Mouse (Mus musculus) neutrophil, adult 5-6 weeks (primary cell): ENCODE results near the gene Zfp609. TPM values are rescaled to one million over a fixed set of nuclear protein-coding genes. Genes with fewer than 3 reads are reported as not detected.
A peak's percentile ranks its signal among the peaks of the same experiment; 100 is the strongest.

Source experiments
- ATAC-seq: fragments of 151-379, 151-347 bp; 2 replicates; pipeline ENCODE4 v1.8.0; 2017; ENCODE audit warnings: mild to moderate bottlenecking, moderate TSS enrichment; ENCODE audit not compliant: insufficient number of reproducible peaks, poor library complexity, low FRiP score, severe bottlenecking; ENCODE audit errors: extremely low read depth
- total RNA-seq: library from RNA; stranded (forward); fragments of 200-1000 nt; gene quantifications from 2 replicates; pipeline ENCODE4 v1.2.3, GENCODE M21; 2017

The Zfp609 gene
- 5.6 and 5.7 TPM in 2 replicates for total RNA-seq

DNA sequence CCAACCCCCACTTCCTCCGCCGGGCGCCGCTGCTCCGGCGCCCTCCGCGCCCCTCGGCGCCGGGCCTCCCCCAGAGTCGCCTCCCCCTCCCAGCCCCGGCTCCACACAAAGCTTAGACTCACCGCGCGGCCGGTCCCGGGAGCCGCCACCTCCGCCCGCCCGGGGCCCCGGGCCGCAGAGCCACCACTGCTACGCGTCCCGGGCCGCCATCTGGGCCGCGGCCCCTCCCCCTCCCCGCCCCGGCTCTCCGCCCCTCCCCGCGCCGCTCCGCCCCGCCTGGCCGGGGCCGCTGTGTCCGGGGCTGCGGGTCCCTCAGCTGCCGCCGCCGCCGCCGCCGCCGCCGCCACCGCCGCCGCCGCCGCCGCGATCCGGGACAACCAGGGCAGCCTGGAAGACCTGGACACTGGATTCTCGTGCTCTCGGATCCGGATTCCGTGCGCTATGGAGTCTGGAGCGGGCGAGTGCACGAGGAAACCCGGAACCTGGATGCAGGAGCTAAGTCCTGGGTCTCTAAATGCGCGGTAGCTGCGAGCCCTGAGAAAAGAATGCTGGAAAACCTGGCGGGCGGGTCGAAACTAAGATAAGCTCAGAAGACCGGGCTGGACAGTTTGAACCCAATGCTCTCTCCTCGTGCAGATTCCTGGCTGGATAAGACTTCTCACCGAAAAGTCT is at the start of gene Zfp609:
TSS of gene Zfp609 (minus strand) at position 221 of the 672 bp plus-strand sequence.
- ATAC-seq, result peak; percentile 89

DNA sequence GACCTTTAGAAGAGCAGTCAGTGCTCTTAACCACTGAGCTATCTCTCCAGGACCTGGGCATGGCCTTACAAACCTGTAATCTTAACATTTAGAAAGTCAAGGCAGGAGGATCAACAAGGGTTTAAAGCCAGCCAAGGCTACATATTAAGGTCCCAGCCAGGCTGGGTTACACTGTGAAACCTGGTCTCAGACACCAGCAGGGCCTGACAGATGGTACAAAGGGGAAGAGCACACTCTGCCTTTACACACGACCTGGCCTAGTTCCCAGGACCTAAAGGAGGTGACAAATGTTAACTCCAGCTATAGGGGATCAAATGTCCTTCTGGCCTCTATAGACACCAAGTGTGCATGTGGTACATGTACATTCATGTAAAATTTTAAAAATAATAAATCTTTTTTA is 32.3 kb upstream of the Zfp609 start:
- no peak for ATAC-seq

DNA sequence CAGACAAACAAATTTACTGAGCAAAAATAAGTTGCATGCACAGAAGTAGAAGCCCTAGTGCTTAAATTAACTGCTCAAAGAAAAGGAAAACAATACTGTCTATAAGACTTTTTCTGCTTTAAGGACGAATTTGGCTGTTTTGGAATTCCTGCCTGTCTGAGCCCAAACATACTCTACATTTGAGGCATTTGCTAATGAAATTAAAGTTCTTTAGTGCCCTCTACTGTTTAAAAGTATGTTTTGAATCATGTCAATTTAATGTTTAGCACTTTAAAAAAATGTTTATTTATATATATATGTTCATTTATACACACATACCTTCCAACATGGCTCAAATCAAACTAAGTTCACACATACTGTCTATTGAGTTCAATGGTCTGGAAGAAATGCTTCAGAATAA is 22.8 kb upstream of the Zfp609 start:
- no peak for ATAC-seq

DNA sequence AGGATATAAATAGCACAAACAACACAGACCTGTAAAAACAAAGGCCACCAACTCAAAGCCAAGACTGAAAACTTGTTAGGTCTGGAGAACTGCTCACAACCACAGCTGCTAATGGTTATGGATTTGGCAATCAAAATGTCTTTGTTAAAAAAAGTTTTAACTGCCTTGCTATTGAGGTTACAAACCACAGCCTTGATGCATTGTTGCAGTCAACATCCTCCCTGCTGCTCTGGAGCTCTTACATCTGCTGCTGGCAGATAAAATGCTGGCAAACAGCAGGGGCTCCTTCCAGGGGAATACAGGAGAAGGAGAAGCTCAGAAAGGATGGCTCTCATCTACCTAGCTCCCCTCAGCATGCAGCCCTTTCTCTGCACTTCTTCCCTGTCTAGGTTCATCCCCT is 20.8 kb upstream of the Zfp609 start:
- ATAC-seq, result no peak

DNA sequence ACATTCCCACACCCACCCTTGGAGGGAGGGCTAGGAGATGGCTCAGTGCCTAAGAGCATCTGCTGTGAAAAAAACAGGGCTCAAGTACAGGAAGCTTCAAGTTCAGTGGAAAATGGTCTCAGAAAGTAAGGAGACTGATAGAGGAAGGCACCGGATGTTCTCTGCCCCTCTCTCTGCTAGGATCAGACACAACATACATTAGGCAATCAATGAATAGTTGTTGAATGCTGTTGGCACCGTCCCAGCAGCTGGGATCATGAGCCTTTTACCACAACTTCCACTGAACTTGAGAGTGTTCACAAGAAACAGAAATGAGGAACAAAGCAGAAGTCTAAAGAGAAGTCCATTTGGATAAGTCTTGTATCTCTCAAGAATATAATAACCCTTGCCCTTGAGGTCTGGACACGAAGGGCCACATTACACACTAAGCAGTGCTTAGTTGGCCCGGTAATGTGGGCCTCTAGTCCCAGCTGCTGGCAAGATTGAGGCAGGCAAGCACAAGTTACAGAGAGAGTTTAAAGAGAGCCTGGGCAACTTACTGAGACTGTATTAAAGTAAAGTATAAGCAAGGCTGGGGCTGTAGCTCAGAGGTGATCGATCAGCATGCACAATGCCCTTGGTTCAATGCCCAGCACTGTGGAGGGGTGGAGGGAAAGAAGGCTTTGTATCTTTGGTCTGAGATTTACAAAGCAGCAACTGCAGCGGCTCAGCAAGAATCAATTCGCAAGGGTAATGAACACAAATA is 17.2 kb upstream of the Zfp609 start:
- ATAC-seq, result no peak

DNA sequence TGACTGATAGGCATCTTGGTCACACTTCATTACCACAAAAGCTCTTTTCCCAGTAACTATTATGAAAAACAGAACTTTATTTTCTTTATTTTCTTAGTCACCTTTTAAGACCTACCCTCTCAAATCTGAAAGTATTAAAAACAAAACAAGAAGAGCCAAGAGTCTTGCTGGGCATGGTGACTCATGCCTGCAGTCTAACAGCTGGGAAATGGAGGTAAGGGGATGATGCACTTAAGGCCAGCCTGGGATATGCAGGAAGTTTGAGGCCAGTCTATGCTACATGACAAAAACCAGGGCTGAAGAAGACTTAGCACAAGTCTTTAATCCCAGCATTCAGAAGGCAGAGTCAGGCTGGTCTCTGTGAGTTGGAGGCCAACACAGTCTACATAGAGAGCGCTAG is 12.5 kb upstream of the Zfp609 start:
- no peak for ATAC-seq

DNA sequence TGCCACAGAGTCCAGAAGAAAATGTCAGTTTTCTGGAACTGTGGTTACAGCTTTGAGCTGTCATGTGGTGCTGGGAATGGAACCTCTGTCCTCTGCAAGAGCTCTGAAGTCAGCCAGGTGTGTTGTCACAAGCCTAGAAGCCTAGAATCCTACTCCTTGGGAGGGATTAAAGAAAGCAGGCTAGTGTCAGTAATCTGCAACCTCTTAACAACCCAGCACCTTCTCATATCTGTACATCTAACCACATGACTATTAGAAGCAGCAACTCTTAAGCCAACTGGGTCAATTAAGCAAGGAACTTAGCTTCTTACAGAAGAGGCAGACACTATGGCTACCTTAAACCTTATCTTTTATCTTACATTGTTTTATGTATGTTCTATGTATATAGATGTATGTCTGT is 9.6 kb upstream of the Zfp609 start:
- ATAC-seq, result no peak

DNA sequence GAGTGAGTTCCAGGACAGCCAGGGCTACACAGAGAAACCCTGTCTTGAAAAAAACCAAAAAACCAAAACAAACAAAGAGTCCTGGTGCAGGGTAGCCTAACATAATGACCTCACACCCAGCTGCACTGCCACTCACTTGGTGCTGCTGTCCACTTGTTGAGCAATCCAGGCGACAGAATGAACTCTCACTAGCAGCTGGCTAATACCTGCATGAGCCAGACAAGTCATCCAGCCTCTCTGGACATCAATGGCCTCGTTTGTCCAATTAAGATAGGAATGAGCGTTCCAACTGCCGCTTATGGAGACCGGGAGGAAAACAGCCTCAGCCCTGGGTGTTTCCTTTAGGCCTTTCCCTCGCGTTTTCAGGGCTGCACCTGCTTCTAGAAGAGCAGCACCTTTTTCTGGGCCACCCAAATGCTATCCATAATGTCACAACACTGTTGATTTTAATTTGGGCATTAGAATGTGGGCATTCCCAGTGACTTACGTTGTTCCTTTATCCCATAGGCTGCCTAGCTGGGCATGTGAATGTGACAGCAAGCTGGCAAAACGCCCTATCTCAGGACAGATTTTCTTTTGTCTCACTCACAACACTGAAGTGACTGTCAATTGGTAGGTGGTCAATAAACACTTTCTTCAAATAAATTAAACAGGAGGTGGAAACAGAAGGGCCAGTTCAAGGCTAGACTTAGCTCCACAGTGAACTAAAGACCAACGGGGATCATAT is 7.4 kb upstream of the Zfp609 start:
- no peak for ATAC-seq

DNA sequence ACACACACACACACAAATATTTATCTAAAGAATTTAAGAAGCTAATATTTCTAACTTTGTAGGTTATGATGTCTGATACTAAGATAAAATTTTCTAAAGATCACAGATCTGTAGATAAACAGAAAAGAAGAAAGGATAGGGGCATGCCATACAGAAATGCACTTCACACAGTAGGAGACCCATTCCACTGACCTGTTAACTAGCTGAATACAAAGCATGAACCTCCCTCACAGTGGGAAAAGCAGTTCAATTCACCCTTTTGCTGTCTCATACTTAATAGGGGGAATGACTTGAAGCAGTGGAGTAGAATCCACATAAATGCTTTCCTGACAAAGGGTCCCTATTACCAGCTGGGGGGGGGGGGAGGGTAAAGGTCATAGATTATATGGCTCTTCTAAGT is 6.3 kb upstream of the Zfp609 start:
- no peak for ATAC-seq

DNA sequence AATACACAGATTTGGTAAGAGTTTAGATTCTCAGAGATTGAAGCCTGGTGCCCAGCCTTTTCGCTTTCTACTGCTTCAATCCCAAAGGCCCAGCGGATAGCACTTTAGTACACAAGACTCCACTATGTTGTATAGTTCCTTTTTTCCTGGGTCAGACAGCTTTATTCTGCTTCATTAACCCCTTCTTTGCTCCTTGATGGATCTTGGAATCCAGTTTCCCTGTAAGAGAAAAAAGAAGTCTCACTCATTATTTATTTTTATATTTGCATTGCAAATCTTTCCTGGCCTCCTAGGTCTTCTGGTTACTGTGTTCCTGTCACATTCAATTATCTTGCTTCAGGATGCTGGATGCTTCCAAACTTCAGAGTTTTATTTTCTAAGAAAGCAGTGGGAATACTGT is 5.9 kb upstream of the Zfp609 start:
- ATAC-seq, result no peak

DNA sequence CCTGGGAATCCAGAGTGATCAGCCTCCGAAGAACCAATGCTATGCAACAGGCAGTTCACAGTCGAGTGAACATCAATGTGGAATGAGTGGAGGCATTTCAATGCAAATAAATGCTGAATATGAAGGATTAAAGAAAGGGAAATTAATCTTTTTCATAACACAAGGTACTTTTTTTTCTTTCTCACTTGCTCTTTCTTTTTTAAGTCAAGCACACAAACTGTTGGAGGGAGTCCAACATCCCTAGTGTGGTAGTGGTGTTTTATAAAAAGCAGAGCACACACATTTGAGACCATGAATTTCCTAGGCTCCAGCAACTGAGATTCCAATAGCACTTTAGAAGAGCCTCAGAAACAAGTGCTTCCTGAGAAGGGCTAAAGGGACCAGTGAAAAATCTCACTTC is 4.7 kb upstream of the Zfp609 start:
- no peak for ATAC-seq

DNA sequence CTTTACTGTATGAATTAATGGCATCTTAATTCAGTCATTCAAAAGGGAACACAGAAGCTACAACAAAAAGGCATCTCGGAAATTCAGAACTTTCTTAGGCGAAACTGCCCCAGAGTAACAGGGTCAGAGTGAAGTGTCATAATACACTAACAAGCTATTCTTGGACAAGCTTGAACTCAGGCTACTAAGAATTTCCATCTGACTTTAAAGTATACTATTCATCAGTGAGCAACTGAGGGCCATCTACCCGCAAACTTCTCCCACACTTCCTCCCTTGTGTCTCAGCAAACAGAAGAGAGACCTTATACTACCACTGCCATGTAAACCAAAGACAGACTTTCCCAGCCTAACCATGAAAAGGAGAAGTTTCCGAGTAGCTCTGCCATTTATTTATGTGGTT is 3.8 kb upstream of the Zfp609 start:
- ATAC-seq, result no peak

DNA sequence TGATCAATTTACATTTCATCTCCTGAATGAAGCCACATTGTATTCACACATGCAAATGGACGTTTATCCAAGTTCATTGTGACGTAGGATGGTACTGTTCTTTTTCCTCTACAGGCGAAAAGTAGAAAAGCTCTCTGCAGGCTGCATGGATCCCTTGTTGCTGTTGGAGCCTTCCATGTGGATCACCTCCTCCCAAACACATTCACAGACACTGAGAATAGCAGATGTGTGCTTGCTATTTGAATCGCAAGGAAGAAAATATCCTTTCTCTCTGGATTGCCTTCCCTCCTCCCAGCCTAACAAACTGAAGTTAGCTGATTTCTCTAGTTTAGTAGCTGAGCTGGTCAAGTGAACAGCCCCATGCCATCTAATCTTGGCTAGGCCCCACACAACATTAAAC is 2.9 kb upstream of the Zfp609 start:
- no peak for ATAC-seq

DNA sequence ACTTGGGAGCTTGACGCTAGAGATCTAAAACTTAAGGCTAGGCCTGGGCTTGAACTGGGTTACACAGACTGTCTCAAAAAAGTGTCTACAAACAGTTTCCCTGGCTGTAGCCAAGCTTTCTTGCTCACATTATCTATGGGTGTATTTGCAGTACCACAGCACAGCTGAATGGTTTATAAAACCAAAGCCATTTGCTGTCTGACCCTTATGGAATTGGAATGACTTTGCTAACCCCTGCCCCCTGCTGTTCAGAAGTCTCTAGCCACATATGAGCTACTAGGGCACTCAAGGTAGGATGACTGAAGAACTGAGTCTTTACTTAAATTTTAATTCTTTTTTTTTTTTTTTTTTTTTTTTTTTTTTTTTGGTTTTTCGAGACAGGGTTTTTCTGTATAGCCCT is 2.0 kb upstream of the Zfp609 start:
- no peak for ATAC-seq

DNA sequence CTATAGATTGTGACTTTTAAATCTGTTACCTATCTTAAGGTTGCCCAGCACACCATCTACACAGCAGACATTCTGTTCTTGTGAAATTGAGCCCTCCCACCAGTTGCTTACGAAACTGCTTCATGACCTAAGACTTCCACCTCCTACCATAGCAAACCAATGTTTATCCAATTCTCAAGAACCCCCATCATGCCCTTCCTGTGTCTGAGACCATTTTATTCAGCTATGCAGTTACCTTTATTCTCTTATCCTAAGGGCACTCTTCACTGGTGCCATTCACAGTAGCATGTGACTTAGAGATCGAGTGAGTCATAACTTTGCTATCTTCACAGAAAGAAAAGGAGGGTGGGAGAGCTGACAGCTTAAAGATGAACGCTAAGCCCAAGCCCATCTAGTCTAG is 1.1 kb upstream of the Zfp609 start:
- no peak for ATAC-seq

DNA sequence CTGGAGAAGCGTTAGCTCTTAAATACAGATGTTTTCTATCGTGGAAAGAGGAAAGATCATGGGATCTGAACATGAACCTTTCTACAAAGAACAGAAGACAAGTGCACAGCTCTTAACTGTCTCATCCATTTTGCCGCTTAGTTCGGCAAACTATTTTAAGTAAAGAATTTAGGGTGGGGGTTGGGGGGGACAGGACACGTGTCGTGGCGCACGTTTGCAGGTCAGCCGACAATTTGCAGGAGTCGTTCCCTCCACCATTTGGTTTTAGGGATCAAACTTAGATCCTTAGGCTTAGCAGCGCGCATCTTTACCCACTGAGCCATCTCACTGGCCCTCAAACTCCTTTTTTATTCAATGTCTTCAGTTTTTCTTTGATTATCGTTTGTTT is 646 bp upstream of the Zfp609 start:
- no peak for ATAC-seq

DNA sequence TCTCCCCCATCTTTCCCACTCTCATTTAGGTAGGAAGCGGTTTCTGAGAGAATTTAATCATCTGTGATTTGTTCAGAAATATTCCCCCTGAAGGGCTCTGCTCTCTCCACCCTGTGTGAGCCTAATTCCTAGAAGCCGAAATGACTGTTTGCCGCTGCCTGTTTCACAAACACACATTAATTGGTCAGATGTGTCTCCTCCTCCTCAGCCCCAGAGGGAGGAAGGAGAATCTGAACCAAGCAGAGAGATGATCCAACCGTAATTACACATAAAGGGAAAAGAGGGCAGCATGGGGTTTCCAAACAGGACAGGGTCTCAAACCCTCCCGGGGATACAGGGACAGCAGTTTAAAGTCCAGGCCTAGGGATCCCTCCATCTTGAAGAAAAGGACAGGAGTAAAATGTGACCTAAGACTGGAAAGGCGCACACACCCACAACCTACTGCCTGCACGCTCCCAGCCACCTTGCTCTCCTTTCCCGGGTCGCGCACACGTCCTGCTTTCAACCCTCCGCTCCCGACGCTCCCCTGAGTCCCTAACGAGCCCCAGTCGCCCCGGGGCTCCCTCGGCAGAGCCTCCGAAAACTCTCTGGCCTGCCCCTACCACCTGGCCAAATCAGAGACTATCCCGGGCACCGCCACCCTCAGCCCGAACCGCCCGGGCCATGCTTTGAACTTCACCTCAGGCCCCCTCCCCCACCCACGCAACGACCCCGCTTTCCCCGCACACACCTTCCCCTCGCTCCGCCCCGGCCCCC is 598 bp downstream of the Zfp609 start:
- peak; percentile 24; the same call in 1 of the 2 replicates for ATAC-seq

DNA sequence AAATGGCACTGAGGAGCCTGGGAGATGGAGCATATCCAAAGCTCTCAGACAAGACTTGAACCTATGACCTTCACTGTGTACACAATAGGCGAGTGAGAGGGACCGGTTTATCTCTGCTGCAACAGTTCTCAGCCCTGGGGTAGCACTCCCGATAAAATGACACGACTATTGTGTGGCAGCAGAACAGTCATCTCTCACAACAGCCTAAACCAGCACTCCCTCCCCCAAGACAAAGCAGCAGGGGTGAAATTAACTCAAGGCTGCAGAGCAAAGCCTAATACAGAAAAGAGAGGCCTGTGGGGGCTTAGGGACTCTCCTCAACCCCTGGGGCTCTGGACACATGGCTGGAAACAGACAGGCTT is 1.2 kb downstream of the Zfp609 start:
- ATAC-seq, result no peak

DNA sequence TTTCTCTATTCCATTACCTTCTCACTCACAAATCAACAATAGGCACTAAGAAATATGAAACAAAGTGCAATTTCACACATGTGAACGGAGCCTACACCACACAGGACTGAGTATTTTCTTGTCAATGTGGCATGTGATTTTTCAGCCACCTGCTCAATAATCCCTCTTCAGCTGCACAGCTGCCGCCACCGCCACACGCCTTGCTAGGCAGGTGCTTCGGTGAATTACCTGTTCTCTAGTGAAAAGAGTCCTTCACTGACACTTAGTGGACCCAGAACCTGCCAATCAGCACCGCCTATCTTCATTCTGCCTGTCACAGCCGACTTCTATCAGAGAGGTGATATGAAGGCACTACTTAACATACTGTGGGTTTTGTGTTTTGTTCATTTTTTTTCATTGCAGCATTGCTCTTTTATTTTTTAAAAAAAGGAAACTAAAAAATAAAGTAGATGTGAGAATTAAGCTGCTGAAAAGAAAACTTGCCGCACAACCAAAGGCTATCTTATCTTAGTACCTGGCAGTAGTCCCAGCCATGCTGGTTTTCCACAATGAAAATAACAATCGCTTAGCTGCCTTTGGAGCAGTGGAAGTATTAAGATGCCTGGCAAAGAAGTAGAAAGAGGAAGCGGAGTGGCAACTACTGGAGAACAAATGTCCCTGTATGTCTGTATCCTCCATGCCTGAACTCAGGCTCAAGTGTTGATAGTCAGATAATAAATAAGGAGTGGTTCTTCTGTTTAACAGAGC is 3.5 kb downstream of the Zfp609 start:
- no peak for ATAC-seq
